Mouse (Mus musculus) urinary bladder, adult 2 months (tissue): ENCODE measurements around the gene Osbpl10. TPM values are rescaled to one million over a fixed set of nuclear protein-coding genes. Genes with fewer than 3 reads are reported as not detected.

Source experiments
- DNase-seq: peaks from one replicate; pipeline ENCODE4 v3.0.0; 2022; ENCODE audit warnings: low spot score
- polyA plus RNA-seq: library from polyadenylated mRNA; depleted of rRNA; stranded (reverse); fragments of >200 nt; gene quantifications from 2 replicates; pipeline ENCODE4 v1.2.3, GENCODE M21; 2012; rRNA removed

The Osbpl10 gene
- polyA plus RNA-seq, 1 experiment: 1.8 TPM

GRCm38 (mm10) chr9:115272451-115272850 lies 294.1 kb downstream of the Osbpl10 start:
- peak; percentile 52 for DNase-seq

- DNase-seq: no peak
Observed at GRCm38 (mm10) chr9:115273095-115273649, 294.8 kb downstream of the Osbpl10 start.

GRCm38 (mm10) chr9:115274806-115275205 lies 296.4 kb downstream of the Osbpl10 start:
- DNase-seq: no peak

- no peak for DNase-seq
Observed at GRCm38 (mm10) chr9:115278641-115279040, 300.3 kb downstream of the Osbpl10 start.

Other genes with a start within 250 kb of the Osbpl10 start
- gene Cmtm6, start 247.5 kb upstream of the Osbpl10 start, polyA plus RNA-seq: 40.3 and 41.4 TPM in 2 replicates
- 51.0 and 56.9 TPM in 2 replicates for gene Cmtm7, start 196.7 kb upstream of the Osbpl10 start, polyA plus RNA-seq
- 2.1 and 2.4 TPM in 2 replicates for gene Cmtm8, start 134.4 kb upstream of the Osbpl10 start, polyA plus RNA-seq
- 34.4 and 39.6 TPM in 2 replicates for gene Gpd1l, start 44.6 kb upstream of the Osbpl10 start, polyA plus RNA-seq
- 310 and 399 TPM in 2 replicates for gene Rps27rt, start 4.2 kb downstream of the Osbpl10 start, polyA plus RNA-seq